Mouse (Mus musculus): Measurements from ENCODE around the gene Atat1.

Gene Atat1

GRCm38 (mm10) chr17:35870884-35871696 lies 38.8 kb downstream of the Atat1 start:
- DNase-seq = peak; percentile 44

- DNase-seq = no peak
Observed at GRCm38 (mm10) chr17:35870151-35870883, 39.6 kb downstream of the Atat1 start.

- DNase-seq = no peak
Observed at GRCm38 (mm10) chr17:35869346-35870067, 40.4 kb downstream of the Atat1 start.

- no peak for DNase-seq
Observed at GRCm38 (mm10) chr17:35868961-35869345, 40.9 kb downstream of the Atat1 start.

- no peak for DNase-seq
Observed at GRCm38 (mm10) chr17:35868165-35868820, 41.6 kb downstream of the Atat1 start.

DNA sequence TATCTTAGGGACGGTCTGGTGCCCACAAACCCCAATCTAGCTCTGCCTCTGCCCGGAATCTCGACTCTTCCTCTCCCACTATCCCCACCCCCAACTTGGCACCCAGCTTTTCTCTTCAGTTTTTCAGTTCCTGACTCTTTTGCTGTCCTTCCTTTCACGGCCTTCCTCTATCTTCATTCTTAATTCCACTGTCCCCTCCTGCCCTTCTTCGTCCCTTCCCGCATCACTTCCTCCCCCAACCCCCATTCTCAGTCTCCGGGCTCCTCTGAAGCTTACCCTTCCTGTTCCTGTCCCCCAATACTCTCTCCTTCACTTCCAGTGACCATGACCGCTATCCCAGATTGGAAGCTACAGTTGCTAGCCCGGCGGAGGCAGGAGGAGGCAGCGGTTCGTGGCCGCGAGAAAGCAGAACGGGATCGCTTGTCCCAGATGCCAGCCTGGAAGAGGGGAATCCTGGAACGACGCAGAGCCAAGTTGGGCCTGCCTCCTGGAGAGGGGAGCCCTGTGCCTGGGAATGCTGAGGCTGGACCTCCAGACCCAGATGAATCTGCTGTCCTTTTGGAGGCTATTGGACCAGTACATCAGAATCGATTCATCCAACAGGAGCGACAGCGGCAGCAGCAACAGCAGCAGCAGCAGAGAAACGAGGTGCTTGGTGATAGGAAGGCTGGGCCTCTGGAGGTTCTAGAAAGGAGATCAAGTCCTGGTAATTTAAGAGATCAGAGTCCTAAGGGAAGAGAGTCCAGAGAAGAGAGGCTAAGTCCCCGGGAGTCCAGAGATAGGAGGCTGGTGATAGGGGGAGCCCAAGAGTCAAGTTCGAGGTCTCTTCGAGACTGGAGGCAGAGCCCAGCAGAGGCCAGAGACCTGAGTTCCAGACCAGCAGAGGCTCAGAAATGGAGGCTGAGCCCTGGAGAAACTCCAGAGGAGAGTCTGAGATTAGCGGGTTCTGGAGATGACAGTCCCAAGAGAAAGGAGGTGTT lies 42.7 kb downstream of the Atat1 start:
- DNase-seq = no peak

GRCm38 (mm10) chr17:35866281-35866831 lies 43.5 kb downstream of the Atat1 start:
- DNase-seq = peak; percentile 63

DNA sequence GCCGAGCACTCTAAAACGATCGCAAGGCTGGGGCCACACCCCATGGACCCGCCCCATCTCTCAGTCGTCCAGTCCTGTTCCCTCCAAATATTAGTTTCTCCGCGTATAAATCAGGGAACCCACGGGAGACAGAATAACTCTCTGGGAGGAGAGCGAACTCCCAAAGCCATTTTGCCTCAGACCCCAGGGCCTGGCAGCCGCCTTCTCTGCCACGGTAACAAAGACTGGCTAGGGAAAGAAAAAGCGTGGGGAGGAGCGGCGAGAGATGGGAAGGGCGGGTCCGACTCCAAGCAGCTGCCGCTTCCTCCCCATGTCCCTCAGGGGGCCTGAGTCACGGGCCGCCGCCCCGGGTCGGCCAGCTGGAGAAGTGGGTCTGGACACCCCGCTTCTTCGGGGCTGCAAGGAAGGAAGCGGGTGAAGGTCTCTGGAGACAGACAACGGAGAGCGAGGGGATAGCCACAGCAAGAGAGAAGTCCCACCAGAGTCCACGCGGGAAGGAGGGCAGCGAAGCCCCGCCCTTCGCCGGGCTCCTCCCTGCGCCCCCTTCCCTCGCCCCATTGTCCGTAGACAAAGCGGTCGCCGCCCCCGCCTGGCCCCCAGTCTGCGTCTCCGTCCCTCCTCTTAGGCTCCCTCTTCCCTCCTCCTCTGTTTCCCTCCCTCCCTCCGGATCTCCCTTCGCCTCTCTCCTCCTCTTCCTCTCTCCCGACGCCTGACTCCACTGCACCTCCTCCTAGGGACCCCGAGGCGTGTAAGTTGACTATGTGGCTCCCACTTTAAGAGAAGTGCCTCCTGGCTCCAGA lies 44.2 kb downstream of the Atat1 start, which contains the start of gene Ppp1r18:
TSS of gene Ppp1r18 (plus strand) at position 113 of the 800 bp plus-strand sequence.
- peak; percentile 69 for DNase-seq

GRCm38 (mm10) chr17:35864832-35865353 lies 45.0 kb downstream of the Atat1 start:
- no peak for DNase-seq

- peak; percentile 87 for DNase-seq
Observed at GRCm38 (mm10) chr17:35861198-35861857, 48.5 kb downstream of the Atat1 start, which contains the start of gene Nrm. Nrm (plus strand) TSS chr17:35861318.

DNA sequence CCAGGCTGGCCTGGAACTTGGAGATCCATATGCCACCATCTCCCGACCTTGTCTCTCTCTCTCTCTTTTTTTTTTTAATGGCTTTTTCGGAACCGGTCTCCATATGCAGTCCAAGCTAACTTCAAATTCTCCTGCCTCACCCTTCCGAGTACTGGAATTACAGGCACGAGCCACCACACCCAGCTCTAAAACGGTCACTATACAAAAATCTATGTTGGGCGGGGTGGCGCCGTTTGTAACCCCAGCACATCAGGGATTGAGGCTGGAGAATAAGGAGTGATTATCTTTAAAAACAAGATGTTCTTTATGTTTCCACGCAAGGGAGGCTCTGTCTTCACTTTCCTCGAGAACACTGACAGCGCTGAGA lies 49.1 kb downstream of the Atat1 start:
- no peak for DNase-seq

DNA sequence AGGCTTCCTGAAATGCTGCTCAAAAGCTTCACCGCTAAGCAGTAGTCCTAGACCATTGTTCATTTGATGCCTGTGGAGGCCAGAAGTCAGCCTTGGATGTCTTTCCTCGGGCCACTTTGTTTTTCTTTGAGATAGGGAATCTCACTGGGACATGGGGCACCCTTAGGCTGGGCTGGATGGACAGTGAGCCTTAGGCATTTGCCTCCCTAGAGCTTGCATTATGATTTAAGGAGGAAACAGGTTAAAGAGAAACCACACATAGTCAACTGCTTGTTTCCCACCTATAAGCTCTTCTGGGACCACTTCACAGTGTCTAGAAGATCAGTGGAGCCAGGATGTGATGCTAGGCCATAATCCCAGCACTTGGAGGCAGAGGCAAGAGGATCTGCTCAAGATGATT lies 50.0 kb downstream of the Atat1 start:
- no peak for DNase-seq

GRCm38 (mm10) chr17:35859371-35859770 lies 50.5 kb downstream of the Atat1 start:
- DNase-seq = no peak

- no peak for DNase-seq
Observed at GRCm38 (mm10) chr17:35850974-35851373, 58.9 kb downstream of the Atat1 start.

DNA sequence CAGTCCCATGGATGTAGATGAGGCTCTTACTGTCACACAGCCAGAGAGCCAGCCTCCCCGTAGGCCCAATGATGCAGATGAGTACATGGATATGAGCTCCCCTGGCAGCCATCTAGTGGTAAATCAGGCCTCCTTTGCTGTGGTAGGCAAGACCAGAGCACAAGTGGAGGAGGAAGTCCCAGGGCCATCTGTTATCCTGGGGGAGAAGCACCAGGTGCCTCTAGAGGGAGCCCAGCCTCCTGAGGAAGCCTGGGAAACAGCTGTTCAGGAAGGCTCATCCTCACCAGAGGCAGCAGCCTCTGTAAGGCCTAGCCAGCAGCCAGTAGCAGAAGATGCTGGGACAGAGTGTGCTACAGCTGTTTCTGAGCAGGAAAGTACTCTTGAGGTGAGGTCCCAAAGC lies 61.8 kb downstream of the Atat1 start:
- DNase-seq = no peak
